Mouse (Mus musculus) kidney, embryonic 16.5 days (tissue): ENCODE measurements around the gene Pkd1. TPM values are rescaled to one million over a fixed set of nuclear protein-coding genes. Genes with fewer than 3 reads are reported as not detected.

Experiments used
- ATAC-seq: fragments of 200-750 bp; cut with Nextera tagmentation; 2 replicates; pipeline ENCODE4 v1.8.0; 2017; ENCODE audit warnings: moderate TSS enrichment; ENCODE audit not compliant: low FRiP score, low TSS enrichment
- H3K27ac ChIP-seq: fragments of 300-500 bp; sonication (generic); 2 replicates; pipeline ENCODE4 v1.5.1; 2014; ENCODE audit warnings: low read length
- H3K27me3 ChIP-seq: fragments of 300-500 bp; sonication (generic); 2 replicates; pipeline ENCODE4 v1.6.1; 2014; ENCODE audit warnings: low read length, control low read depth, mixed read lengths; ENCODE audit not compliant: insufficient read depth
- H3K36me3 ChIP-seq: fragments of 300-500 bp; sonication (generic); 2 replicates; pipeline ENCODE4 v1.6.1; 2014; ENCODE audit warnings: low read length, control low read depth, mixed read lengths; ENCODE audit not compliant: insufficient read depth
- H3K4me1 ChIP-seq: fragments of 300-500 bp; sonication (generic); 2 replicates; pipeline ENCODE4 v1.6.1; 2014; ENCODE audit warnings: low read length, control low read depth, mixed read lengths; ENCODE audit not compliant: insufficient read depth
- H3K4me2 ChIP-seq: fragments of 300-500 bp; sonication (generic); replicated peaks from 2 replicates; pipeline ENCODE4 v1.6.1; 2014; ENCODE audit warnings: low read depth, low read length
- H3K4me3 ChIP-seq: fragments of 300-500 bp; sonication (generic); 2 replicates; pipeline ENCODE4 v1.5.1; 2014; ENCODE audit warnings: mild to moderate bottlenecking, low read length
- H3K9ac ChIP-seq: fragments of 300-500 bp; sonication (generic); replicated peaks from 2 replicates; pipeline ENCODE4 v1.6.1; 2014; ENCODE audit warnings: low read length
- H3K9me3 ChIP-seq: fragments of 300-500 bp; sonication (generic); 2 replicates; pipeline ENCODE4 v1.6.1; 2016; ENCODE audit warnings: low read length, control low read depth
- WGBS: fragments of 180-500 bp; shearing (Covaris S2); extraction: QIAGEN DNeasy Blood & Tissue Kit; methylation state at CpG from one replicate; pipeline ENCODE4 v1.1.7; 2014; 5-methylcytosine and 5-hydroxymethylcytosine counted together
- polyA plus RNA-seq: library from polyadenylated mRNA; unstranded; fragments of >200 nt; fragmentation: Nextera tagmentation; extraction: Ambion mirVana; gene quantifications from 2 replicates; pipeline ENCODE4 v1.2.1, GENCODE M21; 2015

Pkd1 gene
- polyA plus RNA-seq, 1 experiment from 2014 or later = 22.5 TPM

DNA sequence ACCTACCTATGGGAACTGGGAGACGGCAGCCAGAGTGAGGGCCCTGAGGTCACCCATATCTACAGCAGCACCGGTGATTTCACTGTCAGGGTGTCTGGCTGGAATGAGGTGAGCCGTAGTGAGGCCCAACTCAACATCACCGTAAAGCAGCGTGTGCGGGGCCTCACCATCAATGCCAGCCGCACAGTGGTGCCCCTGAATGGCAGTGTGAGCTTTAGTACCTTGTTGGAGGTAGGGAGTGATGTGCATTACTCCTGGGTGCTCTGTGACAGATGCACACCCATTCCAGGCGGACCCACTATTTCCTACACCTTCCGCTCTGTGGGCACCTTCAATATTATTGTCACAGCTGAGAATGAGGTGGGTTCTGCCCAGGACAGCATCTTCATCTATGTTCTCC is 24.2 kb downstream of the Pkd1 start:
- Histone ChIP-seq H3K9me3 (no peaks in the 10 kb centered on the region), H3K27ac (no peak overlapping the region), H3K4me3 (no peak overlapping the region), H3K4me2 (no peak overlapping the region), H3K27me3 (no peaks in the 10 kb centered on the region), H3K36me3 (peaks cover 56% of the 10 kb centered on the region), H3K4me1 (no peaks in the 10 kb centered on the region), H3K9ac (no peak overlapping the region)
- ATAC-seq = no peak
- WGBS = 96% methylated on average over 9 of the region's 9 CpGs

DNA sequence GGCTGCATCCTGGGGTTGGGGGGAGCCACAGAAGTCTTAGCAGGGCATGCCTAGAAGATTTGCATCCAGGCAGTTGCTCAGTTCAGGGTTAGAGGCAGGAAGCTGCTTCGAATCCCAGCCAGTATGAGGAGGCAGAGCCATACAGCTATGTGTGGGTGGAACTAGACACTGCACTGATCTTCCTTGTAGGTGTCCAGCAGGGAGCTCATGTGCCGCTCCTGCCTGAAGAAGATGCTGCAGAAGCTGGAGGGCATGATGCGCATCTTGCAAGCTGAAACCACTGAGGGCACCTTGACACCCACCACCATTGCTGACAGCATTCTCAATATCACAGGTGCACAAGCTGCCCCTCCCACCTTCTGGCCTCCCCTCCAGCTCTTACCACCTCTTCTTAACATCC is 29.9 kb downstream of the Pkd1 start:
- H3K9ac ChIP-seq = no peak overlapping the region
- H3K27me3 ChIP-seq = no peaks in the 10 kb centered on the region
- no peaks in the 10 kb centered on the region for H3K9me3 ChIP-seq
- ATAC-seq = no peak
- WGBS = 89% methylated on average over 3 of the region's 3 CpGs
- H3K4me2 ChIP-seq = no peak overlapping the region
- H3K36me3 ChIP-seq = peaks cover 35% of the 10 kb centered on the region
- no peak overlapping the region for H3K27ac ChIP-seq
- no peaks in the 10 kb centered on the region for H3K4me1 ChIP-seq
- H3K4me3 ChIP-seq = no peak overlapping the region

DNA sequence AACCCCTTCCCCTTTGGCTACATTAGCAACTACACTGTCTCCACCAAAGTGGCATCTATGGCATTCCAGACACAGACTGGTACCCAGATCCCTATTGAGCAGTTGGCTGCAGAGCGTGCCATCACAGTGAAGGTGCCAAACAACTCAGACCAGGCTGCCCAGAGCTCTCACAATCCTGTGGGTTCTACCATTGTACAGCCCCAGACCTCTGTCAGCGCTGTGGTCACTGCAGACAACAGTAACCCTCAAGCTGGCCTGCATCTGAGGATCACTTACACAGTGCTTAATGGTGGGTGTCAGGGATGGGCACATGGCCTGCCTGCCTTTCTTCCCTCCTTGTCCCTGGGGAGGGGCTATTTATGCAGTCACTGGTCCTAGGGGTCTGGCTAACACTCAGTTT is 30.7 kb downstream of the Pkd1 start:
- H3K4me3 ChIP-seq = no peak overlapping the region
- no peak overlapping the region for H3K27ac ChIP-seq
- peaks cover 35% of the 10 kb centered on the region for H3K36me3 ChIP-seq
- WGBS = 89% methylated on average over 2 of the region's 2 CpGs
- H3K9me3 ChIP-seq = no peaks in the 10 kb centered on the region
- ATAC-seq = no peak
- no peak overlapping the region for H3K4me2 ChIP-seq
- H3K9ac ChIP-seq = no peak overlapping the region
- no peaks in the 10 kb centered on the region for H3K27me3 ChIP-seq
- no peaks in the 10 kb centered on the region for H3K4me1 ChIP-seq

DNA sequence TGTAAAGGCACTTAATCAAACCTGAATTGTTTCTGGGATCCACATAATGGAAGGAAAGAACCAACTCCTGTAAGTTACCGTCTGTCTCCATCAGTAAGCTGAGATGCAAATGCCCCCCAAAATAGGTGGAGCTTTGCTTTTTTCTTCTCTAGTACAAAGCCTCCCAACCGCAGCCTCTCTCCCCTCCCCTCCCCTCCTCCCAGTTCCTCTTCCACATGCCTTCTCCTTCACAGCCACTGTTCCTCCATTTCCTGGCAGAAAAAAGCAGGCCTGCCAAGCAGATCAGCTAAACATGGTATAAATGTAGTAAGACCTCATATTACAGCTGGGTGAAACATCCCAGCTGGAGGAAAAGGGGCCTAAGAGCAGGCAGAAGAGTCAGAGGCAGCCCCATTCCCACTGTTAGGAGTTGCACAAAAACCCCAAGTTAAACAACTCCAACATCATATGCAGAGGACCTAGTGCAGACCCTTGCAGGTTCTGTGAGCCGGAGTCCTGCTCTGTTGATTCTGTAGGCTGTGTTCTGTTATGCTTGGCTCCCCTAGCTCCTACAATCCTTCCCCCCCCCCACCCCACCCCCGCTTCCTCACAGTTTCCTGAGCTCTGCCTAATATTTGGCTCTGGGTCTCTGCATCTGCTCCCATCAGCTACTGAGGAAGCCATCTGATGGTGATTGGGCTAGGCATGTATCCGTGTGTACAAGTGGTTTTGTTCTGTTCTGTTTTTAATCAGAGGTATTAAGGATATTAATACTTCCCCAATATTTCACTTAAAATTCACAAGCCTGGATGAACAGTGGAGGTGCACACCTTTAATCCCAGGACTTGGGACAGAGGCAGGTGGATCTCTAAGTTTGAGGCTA is 34.2 kb downstream of the Pkd1 start:
- Histone ChIP-seq H3K27ac (0 out of 2 replicates have a peak overlapping the region, but pooled peaks have one; percentile 29), H3K9ac (no peak overlapping the region), H3K4me2 (no peak overlapping the region), H3K4me1 (no peaks in the 10 kb centered on the region), H3K9me3 (no peaks in the 10 kb centered on the region), H3K27me3 (no peaks in the 10 kb centered on the region), H3K36me3 (peaks cover 60% of the 10 kb centered on the region), H3K4me3 (no peak overlapping the region)
- 60% methylated on average over 5 of the region's 5 CpGs for WGBS
- ATAC-seq = no peak; the same call in 1 of the 2 replicates

DNA sequence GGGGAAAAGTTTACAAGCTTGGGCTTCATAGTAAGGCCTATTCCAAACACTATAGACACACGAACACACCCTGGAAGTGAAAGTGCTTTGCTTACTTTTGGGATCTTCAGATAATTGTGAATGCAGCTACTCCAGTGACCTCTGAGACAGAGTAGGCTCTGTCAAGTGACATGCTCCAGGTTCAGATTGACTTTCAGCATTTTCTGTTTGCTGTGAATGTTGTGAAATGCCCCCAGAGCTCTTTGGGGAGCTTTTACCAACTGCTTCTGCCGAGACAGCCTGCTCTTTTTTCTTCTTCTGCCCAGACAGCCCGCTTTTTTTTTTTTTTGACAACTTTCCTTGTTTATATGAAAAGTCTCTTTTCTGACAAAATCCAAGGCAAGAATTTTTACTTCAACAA is 34.9 kb downstream of the Pkd1 start:
- no peaks in the 10 kb centered on the region for H3K4me1 ChIP-seq
- H3K27ac ChIP-seq = no peak overlapping the region
- H3K4me3 ChIP-seq = no peak overlapping the region
- H3K9ac ChIP-seq = no peak overlapping the region
- no peaks in the 10 kb centered on the region for H3K27me3 ChIP-seq
- H3K36me3 ChIP-seq = peaks cover 64% of the 10 kb centered on the region
- whole genome bisulfite sequencing = 78% methylated on average over 3 of the region's 3 CpGs
- H3K4me2 ChIP-seq = no peak overlapping the region
- ATAC-seq = no peak
- H3K9me3 ChIP-seq = no peaks in the 10 kb centered on the region

DNA sequence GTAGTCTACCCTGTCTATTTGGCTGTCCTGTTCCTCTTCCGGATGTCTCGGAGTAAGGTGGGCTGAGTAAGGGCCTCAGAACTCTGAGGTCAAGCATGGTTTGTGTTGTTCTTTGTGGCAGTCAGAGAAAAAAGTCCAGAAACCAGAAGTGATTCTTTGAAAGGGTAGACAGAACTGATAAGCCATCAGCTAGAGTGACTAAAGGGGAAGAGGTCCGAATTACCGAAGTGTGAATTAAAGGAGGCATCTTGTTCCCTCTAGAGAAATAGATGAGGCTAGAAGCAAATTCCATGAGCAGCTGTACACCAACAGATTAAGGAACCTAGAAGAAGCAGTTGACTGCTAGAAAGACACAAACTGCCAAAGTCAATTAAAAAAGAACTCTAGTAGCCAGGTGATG is 36.9 kb downstream of the Pkd1 start:
- Histone ChIP-seq H3K36me3 (peaks cover 59% of the 10 kb centered on the region), H3K9ac (no peak overlapping the region), H3K27me3 (no peaks in the 10 kb centered on the region), H3K4me2 (no peak overlapping the region), H3K4me1 (no peaks in the 10 kb centered on the region), H3K27ac (no peak overlapping the region), H3K4me3 (no peak overlapping the region), H3K9me3 (no peaks in the 10 kb centered on the region)
- ATAC-seq = no peak
- WGBS = 95% methylated on average over 4 of the region's 4 CpGs

DNA sequence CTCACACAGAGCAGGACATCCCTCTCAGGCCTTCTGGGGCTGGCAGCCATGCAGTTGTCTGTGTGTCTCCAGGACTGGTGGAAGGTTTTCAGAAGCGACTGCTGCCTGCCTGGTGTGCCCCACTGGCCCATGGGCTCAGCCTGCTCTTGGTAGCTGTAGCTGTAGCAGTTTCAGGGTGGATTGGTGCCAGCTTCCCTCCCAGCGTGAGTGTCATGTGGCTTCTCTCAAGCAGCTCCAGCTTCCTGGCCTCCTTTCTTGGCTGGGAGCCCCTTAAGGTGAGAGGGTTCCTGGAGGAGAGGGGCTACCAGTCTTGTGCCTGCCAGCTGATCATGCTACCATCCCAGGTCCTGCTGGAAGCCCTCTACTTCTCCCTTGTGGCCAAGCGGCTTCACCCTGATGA is 41.3 kb downstream of the Pkd1 start:
- no peak overlapping the region for H3K4me2 ChIP-seq
- WGBS = 88% methylated on average over 3 of the region's 3 CpGs
- H3K9ac ChIP-seq = no peak overlapping the region
- H3K4me3 ChIP-seq = no peak overlapping the region
- H3K27ac ChIP-seq = no peak overlapping the region
- peaks cover 70% of the 10 kb centered on the region for H3K36me3 ChIP-seq
- no peaks in the 10 kb centered on the region for H3K27me3 ChIP-seq
- no peaks in the 10 kb centered on the region for H3K9me3 ChIP-seq
- no peaks in the 10 kb centered on the region for H3K4me1 ChIP-seq
- ATAC-seq = no peak

DNA sequence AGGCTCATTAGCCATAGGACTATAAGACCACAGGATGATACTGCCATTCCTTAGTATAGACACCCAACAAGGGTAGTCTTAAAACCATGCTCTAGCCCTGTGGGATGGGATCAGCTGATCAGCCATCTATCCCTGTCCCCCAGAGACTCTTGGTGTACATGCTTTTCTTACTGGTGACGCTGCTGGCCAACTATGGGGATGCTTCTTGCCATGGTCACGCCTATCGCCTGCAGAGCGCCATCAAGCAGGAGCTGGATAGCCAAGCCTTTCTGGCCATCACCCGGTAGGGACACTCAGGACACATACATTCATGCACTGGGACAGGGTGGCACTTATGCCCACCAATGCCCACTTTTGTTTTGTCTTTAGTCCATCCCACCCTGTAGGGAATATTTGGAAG is 42.1 kb downstream of the Pkd1 start:
- Histone ChIP-seq H3K27me3 (no peaks in the 10 kb centered on the region), H3K9ac (no peak overlapping the region), H3K9me3 (no peaks in the 10 kb centered on the region), H3K4me2 (no peak overlapping the region), H3K27ac (no peak overlapping the region), H3K4me1 (no peaks in the 10 kb centered on the region), H3K36me3 (peaks cover 70% of the 10 kb centered on the region), H3K4me3 (no peak overlapping the region)
- ATAC-seq = no peak
- WGBS = 95% methylated on average over 5 of the region's 5 CpGs

DNA sequence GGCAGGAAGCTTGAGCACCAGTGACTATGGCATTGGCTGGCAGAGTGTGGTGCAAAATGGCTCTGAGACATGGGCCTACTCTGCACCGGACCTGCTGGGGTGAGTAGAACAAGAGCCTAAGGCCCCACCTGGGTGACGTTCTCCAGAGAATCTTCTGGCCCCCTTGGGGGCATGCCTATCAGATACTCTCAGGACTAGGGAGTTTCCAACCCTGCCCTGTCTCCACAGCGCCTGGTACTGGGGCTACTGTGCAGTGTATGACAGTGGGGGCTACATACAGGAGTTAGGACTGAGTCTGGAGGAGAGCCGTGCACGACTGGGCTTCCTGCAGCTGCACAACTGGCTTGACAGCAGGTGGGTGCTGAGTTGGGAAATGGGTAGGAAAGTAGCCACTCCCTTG is 43.6 kb downstream of the Pkd1 start:
- 86% methylated on average over 5 of the region's 5 CpGs for WGBS
- Histone ChIP-seq H3K36me3 (peaks cover 71% of the 10 kb centered on the region), H3K4me1 (no peaks in the 10 kb centered on the region), H3K4me3 (no peak overlapping the region), H3K9me3 (no peaks in the 10 kb centered on the region), H3K9ac (no peak overlapping the region), H3K4me2 (no peak overlapping the region), H3K27ac (no peak overlapping the region), H3K27me3 (no peaks in the 10 kb centered on the region)
- ATAC-seq = no peak

DNA sequence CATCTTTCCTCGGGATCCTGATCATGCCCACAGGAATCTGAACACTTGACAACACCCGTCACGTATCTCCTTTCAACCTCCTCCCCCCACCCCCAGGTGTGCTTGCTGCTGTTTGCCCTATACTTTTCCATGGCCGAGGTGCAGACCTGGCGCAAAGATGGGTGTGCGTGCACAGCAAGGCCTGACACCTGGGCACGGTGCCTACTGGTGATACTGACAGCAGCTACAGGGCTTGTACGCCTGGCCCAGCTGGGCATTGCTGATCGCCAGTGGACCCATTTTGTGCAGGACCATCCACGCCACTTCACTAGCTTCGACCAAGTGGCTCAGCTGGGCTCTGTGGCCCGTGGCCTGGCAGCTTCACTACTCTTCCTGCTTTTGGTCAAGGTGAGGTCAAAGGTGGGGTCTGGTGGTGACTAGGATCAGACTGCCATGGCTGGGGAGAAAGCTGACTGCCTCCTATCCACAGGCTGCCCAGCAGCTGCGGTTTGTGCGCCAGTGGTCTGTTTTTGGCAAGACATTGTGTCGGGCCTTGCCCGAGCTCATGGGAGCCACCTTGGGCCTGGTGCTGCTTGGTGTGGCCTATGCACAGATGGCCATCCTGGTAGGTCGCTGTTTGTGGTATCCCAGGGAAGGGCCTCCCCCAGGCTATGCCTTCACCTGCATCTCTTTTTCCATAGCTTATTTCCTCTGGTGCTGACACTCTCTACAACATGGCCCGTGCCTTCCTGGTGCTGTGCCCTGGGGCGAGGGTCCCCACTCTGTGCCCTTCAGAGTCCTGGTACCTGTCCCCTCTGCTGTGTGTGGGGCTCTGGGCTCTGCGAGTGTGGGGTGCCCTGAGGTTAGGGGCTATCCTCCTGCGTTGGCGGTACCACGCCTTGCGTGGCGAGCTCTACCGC is 44.6 kb downstream of the Pkd1 start:
- Histone ChIP-seq H3K27ac (no peak overlapping the region), H3K36me3 (peaks cover 75% of the 10 kb centered on the region), H3K4me1 (no peaks in the 10 kb centered on the region), H3K9me3 (no peaks in the 10 kb centered on the region), H3K4me2 (no peak overlapping the region), H3K27me3 (no peaks in the 10 kb centered on the region), H3K4me3 (no peak overlapping the region), H3K9ac (no peak overlapping the region)
- ATAC-seq = no peak
- 92% methylated on average over 26 of the region's 26 CpGs for WGBS
